Mouse (Mus musculus): Measurements from ENCODE around the gene Zscan4c.
"Not testable (repeated sequence)": the region's sequence is repeated elsewhere in the genome, so short reads cannot be mapped to it uniquely, and the experiment has no call there.

Zscan4c gene

GRCm38 (mm10) chr7:11005445-11005844 lies at the start of gene Zscan4c:
Gene Zscan4c, plus strand, starts transcription at chr7:11005745.
- DNase-seq (ENCODE audit: low read depth), result not testable (repeated sequence)
